Mouse (Mus musculus) frontal cortex, postnatal 14 days (tissue): ENCODE measurements around the gene Olfr796.

ENCODE experiments used
- DNase-seq, 2 experiments: peaks; one replicate each; pipeline ENCODE4 v3.0.0; 2022; ENCODE audit warnings: low spot score in 2 of 2

The Olfr796 gene

DNA sequence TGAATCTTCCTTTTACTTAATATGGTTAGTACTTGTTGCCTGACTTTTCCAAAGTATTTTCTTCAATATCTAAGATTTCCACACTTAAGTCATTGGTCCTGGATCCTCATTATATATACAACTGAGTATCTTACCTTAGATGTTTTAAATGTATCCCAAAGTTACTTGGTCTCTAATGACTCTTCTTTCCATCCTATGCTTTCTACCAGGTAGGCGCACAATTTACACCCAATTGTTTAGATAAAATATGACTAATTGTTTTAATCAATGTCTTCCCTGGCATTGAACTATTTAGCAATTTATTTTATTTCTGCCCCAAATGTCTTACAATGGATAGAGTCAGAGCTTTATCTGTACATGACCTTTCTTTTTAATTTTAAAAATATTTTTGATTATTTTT, at the start of gene Olfr796:
Olfr796 (minus strand) TSS at position 101 of the 400 bp plus-strand sequence.
- no peak for DNase-seq

DNA sequence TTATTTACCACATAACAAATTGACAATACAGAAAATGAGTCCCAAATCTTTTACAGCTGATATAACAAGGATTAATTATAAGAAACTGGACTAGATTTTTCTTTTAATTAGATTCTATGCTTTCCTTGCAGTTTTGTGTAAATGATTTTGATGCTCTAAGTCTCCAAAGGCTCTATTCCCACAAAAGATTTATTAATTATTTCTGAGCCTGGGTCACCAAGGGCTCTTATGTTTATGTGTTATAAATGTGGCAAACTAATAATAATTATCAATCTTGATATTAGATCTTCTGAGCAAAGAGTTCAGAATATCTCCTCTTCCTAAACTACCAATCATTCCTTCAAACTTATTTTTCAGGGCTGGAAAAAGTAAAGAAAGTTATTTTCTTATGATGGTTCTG, 45.0 kb upstream of the Olfr796 start, which contains the start of gene Olfr800:
Olfr800 (plus strand) TSS at position 301 of the 400 bp plus-strand sequence.
- no peak for DNase-seq

- DNase-seq: no peak
Measured at GRCm38 (mm10) chr10:129651763-129652162, 39.4 kb upstream of the Olfr796 start.

DNA sequence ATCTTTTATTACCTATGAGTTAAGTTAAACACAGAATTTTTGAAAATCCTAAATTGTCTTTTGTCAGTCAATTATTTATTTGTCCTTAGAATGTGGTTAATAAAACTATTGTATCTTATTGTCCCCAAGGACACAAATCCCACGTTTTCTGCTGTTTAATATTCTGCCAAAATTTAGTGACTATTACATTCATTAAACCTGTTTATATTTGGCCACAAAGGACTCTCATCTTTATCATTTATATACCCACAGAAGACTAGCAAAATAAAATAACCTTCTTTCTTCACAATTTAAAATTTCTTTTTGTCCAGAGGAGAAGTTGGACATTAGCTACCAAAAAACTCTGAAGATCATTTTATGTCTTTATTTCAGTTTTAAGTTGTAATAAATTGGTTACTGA, 24.8 kb upstream of the Olfr796 start, which contains the start of gene Olfr799:
Olfr799 (plus strand) TSS at position 301 of the 400 bp plus-strand sequence.
- DNase-seq: no peak

- no peak for DNase-seq
Measured at GRCm38 (mm10) chr10:129627834-129628233, 15.5 kb upstream of the Olfr796 start, which contains the start of gene Olfr798. Gene Olfr798, minus strand, starts transcription at chr10:129627934.

GRCm38 (mm10) chr10:129623251-129623650, 10.9 kb upstream of the Olfr796 start:
- DNase-seq: no peak

- no peak for DNase-seq
Measured at GRCm38 (mm10) chr10:129621724-129622123, 9.4 kb upstream of the Olfr796 start.

DNA sequence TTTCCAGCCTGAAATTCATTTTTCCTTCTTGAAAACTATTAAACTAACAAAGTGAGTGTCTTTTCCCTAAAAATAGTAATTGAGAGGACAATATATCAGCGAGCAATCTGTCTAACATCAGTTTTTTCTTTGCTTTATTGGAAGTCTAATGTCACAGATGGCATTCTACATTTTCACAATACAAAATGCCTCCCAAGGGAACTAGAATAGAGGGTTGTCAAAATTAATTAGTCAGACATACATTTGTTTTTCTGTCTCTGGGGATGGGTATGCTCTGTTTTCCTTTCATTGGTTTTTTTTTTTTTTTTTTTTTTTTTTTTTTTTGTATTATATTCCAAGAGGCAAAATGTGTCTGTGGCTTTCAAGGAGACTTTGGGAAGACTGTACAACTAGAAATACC, 35.3 kb downstream of the Olfr796 start:
- no peak for DNase-seq

DNA sequence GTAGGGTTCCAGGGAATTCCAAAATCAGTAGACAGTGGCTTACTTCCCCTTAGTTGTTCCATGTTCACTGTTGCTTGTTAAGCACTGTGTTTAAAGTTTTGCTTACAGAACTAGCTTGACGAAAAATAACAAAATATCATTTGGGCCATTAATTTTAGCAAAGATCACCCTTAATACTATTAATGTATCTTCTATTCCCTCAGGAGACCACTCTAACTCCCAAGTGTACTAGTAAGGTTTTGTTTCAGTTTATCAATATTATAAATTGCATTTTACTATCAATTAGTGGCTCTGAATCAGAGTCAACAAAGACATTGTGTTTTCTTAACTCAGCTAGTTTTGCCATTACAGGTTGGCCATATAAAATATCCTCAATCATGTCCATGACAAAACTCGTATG, 45.0 kb downstream of the Olfr796 start, which contains the start of gene Olfr794:
Olfr794 (plus strand) TSS at position 301 of the 400 bp plus-strand sequence.
- DNase-seq: no peak
